Mouse (Mus musculus) kidney, postnatal 0 days (tissue): Measurements from ENCODE around the gene Pla2g2f. TPM values are rescaled to one million over a fixed set of nuclear protein-coding genes. Genes with fewer than 3 reads are reported as not detected.

ENCODE experiments used
- ATAC-seq: fragments of 200-750 bp; cut with Nextera tagmentation; replicated peaks from 2 replicates; pipeline ENCODE4 v1.8.0; 2017; ENCODE audit warnings: low read depth, moderate number of reproducible peaks, moderate TSS enrichment, moderate library complexity; ENCODE audit not compliant: low FRiP score
- DNase-seq: peaks from one replicate; pipeline ENCODE4 v3.0.0-alpha.2; 2016; ENCODE audit warnings: low spot score
- H3K27ac ChIP-seq: fragments of 300-500 bp; sonication (generic); 2 replicates; pipeline ENCODE4 v1.5.1; 2014; ENCODE audit warnings: mild to moderate bottlenecking
- H3K27me3 ChIP-seq: fragments of 300-500 bp; sonication (generic); 2 replicates; pipeline ENCODE4 v1.6.1; 2014; ENCODE audit warnings: low read length, mixed read lengths; ENCODE audit not compliant: insufficient read depth
- H3K36me3 ChIP-seq: fragments of 300-500 bp; sonication (generic); 2 replicates; pipeline ENCODE4 v1.6.1; 2014; ENCODE audit warnings: low read length, mixed read lengths; ENCODE audit not compliant: insufficient read depth
- H3K4me1 ChIP-seq: fragments of 300-500 bp; sonication (generic); replicated peaks from 2 replicates; pipeline ENCODE4 v1.6.1; 2014; ENCODE audit warnings: antibody characterized with exemption, low read length, mixed read lengths; ENCODE audit not compliant: insufficient read depth
- H3K4me2 ChIP-seq: fragments of 300-500 bp; sonication (generic); 2 replicates; pipeline ENCODE4 v1.6.1; 2014; ENCODE audit warnings: mild to moderate bottlenecking, low read length, moderate library complexity, mixed read lengths
- H3K4me3 ChIP-seq: fragments of 300-500 bp; sonication (generic); replicated peaks from 2 replicates; pipeline ENCODE4 v1.5.1; 2014; ENCODE audit warnings: low read depth, low read length
- H3K9ac ChIP-seq: fragments of 300-500 bp; sonication (generic); 2 replicates; pipeline ENCODE4 v1.6.1; 2014; ENCODE audit warnings: low read depth, low read length
- H3K9me3 ChIP-seq: fragments of 300-500 bp; sonication (generic); replicated peaks from 2 replicates; pipeline ENCODE4 v1.6.1; 2016; ENCODE audit warnings: low read length, inconsistent platforms, mixed read lengths
- CTCF ChIP-seq: IDR thresholded peaks from 2 replicates; pipeline ENCODE4 v1.5.1; 2016; ENCODE audit warnings: antibody characterized with exemption, low read depth, mild to moderate bottlenecking, moderate library complexity
- WGBS: fragments of 180-500 bp; shearing (Covaris S2); extraction: QIAGEN DNeasy Blood & Tissue Kit; methylation state at CpG from one replicate; pipeline ENCODE4 v1.1.7; 2014; 5-methylcytosine and 5-hydroxymethylcytosine counted together
- polyA plus RNA-seq: library from polyadenylated mRNA; unstranded; fragments of >200 nt; fragmentation: Nextera tagmentation; extraction: Ambion mirVana; gene quantifications from 2 replicates; pipeline ENCODE4 v1.2.1, GENCODE M21; 2015

Gene Pla2g2f
- polyA plus RNA-seq, 1 experiment from 2014 or later, result not detected

GRCm38 (mm10) chr4:138746866-138747265 lies 10.6 kb downstream of the Pla2g2f start:
- TF ChIP-seq CTCF, result no peak
- 89% methylated on average over 9 of the region's 9 CpGs for WGBS
- no peak overlapping the region for H3K9ac ChIP-seq

GRCm38 (mm10) chr4:138745884-138746283 lies 11.5 kb downstream of the Pla2g2f start:
- Histone ChIP-seq H3K4me3 (no peak overlapping the region), H3K9ac (no peak overlapping the region), H3K4me1 (no peaks in the 10 kb centered on the region), H3K4me2 (no peak overlapping the region), H3K36me3 (no peaks in the 10 kb centered on the region), H3K9me3 (no peaks in the 10 kb centered on the region), H3K27me3 (no peaks in the 10 kb centered on the region), H3K27ac (no peak overlapping the region)
- peak; percentile 31; the same call in 1 of the 2 replicates for TF ChIP-seq CTCF
- peak; percentile 85 for DNase-seq
- ATAC-seq, result no peak; the same call in 1 of the 2 replicates
- WGBS, result 44% methylated on average over 4 of the region's 4 CpGs

More at GRCm38 (mm10) chr4:138746866-138747265, 10.6 kb downstream of the Pla2g2f start:
- H3K4me1 ChIP-seq, result no peaks in the 10 kb centered on the region
- H3K4me2 ChIP-seq, result no peak overlapping the region
- no peak overlapping the region for H3K4me3 ChIP-seq
- ATAC-seq (no peak), DNase-seq (no peak)
- no peak overlapping the region for H3K27ac ChIP-seq
- H3K9me3 ChIP-seq, result no peaks in the 10 kb centered on the region
- no peaks in the 10 kb centered on the region for H3K27me3 ChIP-seq
- no peaks in the 10 kb centered on the region for H3K36me3 ChIP-seq

GRCm38 (mm10) chr4:138739136-138739851 lies 18.1 kb downstream of the Pla2g2f start:
- no peak for DNase-seq
- Histone ChIP-seq H3K4me1 (no peaks in the 10 kb centered on the region), H3K4me2 (no peak overlapping the region), H3K4me3 (no peak overlapping the region), H3K36me3 (no peaks in the 10 kb centered on the region), H3K27me3 (no peaks in the 10 kb centered on the region), H3K9ac (no peak overlapping the region), H3K9me3 (no peaks in the 10 kb centered on the region), H3K27ac (no peak overlapping the region)
- TF ChIP-seq CTCF, result no peak
- WGBS, result 27% methylated on average over 7 of the region's 7 CpGs
- no peak for ATAC-seq

- WGBS, result 57% methylated on average over 7 of the region's 7 CpGs
- DNase-seq (no peak), ATAC-seq (no peak)
- H3K27ac ChIP-seq, result no peak within 1 kb of the TSS
- H3K9ac ChIP-seq, result 0 out of 2 replicates have a peak within 1 kb of the TSS, but pooled peaks have one; percentile 35
- no peak within 1 kb of the TSS for H3K4me2 ChIP-seq
- H3K4me3 ChIP-seq, result no peak within 1 kb of the TSS
- H3K9me3 ChIP-seq, result no peaks in the 10 kb centered on the region
- no peaks in the 10 kb centered on the region for H3K4me1 ChIP-seq
- H3K27me3 ChIP-seq, result no peaks in the 10 kb centered on the region
- TF ChIP-seq CTCF, result no peak
- H3K36me3 ChIP-seq, result no peaks in the 10 kb centered on the region
These were observed 20.4 kb downstream of the Pla2g2f start, which contains the start of gene Ubxn10 for GRCm38 (mm10) chr4:138737031-138737430. Gene Ubxn10 (minus strand): TSS chr4:138737167.

- ATAC-seq, result no peak
- Histone ChIP-seq H3K27me3 (no peaks in the 10 kb centered on the region), H3K4me1 (no peaks in the 10 kb centered on the region), H3K4me3 (no peak overlapping the region), H3K4me2 (no peak overlapping the region), H3K27ac (no peak overlapping the region), H3K36me3 (no peaks in the 10 kb centered on the region), H3K9me3 (no peaks in the 10 kb centered on the region), H3K9ac (no peak overlapping the region)
- no peak for DNase-seq
- no peak for TF ChIP-seq CTCF
- WGBS, result 83% methylated on average over 4 of the region's 4 CpGs
These were observed 22.6 kb downstream of the Pla2g2f start for GRCm38 (mm10) chr4:138734863-138735262.

GRCm38 (mm10) chr4:138734105-138734504 lies 23.3 kb downstream of the Pla2g2f start:
- Histone ChIP-seq H3K27ac (no peak overlapping the region), H3K27me3 (no peaks in the 10 kb centered on the region), H3K36me3 (no peaks in the 10 kb centered on the region), H3K4me3 (no peak overlapping the region), H3K4me1 (no peaks in the 10 kb centered on the region; the same call in 1 of the 2 replicates), H3K4me2 (no peak overlapping the region), H3K9me3 (no peaks in the 10 kb centered on the region), H3K9ac (no peak overlapping the region)
- ATAC-seq (no peak), DNase-seq (peak; percentile 27)
- WGBS, result 39% methylated on average over 7 of the region's 7 CpGs
- TF ChIP-seq CTCF, result no peak
